Mouse (Mus musculus) cerebellum, adult (tissue): ENCODE data around the gene Dhx33.

Experiments used
- ATAC-seq: cut with Nextera tagmentation; 2 replicates; pipeline ENCODE4 v1.9.2; 2017; ENCODE audit warnings: mild to moderate bottlenecking, moderate library complexity, mixed read lengths; ENCODE audit not compliant: insufficient number of reproducible peaks, low FRiP score, low TSS enrichment

Dhx33 gene

DNA sequence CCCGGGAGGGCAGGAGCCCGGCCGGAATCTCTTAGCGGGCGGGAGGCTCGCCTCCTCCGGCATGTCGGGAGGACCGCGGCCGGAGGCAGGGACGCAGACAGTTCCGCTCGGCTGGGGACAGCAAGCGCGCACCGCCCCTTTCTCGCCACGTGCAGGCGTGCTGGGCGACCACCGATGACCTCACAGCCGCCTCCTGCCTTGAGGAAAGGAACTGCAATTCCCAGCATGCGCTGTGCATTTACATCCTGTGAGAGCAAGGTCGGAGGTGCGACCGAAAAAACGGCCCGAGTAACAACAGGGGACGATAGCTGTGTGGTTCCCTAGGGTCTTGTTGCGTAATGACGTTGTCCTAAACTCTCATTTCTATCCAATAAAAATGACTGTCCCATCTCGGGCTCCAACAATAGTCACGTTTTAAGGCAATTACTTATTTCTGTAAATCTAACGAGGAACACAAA is at the start of gene Dhx33:
Gene Dhx33 (minus strand): TSS at position 122 of the 458 bp plus-strand sequence.
- ATAC-seq, result peak; percentile 95

DNA sequence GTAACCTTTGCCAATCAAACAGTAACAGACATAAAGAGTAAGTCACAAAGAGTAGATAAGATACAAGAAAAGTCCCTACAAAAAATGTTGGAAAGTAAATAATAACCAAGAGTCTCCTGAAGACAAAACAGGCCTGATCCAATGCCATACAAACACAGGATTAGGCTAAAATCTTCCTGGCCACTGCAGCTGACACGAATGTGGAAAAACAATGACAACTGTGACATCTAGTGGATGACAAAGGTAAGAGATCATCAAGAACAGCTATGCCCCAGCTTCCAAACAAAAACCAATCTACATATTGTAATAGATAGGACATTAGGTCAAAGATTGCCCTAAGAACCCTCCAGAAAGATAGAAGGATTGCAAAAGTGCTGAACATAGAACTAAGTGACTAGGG is 48.3 kb upstream of the Dhx33 start:
- ATAC-seq, result no peak

DNA sequence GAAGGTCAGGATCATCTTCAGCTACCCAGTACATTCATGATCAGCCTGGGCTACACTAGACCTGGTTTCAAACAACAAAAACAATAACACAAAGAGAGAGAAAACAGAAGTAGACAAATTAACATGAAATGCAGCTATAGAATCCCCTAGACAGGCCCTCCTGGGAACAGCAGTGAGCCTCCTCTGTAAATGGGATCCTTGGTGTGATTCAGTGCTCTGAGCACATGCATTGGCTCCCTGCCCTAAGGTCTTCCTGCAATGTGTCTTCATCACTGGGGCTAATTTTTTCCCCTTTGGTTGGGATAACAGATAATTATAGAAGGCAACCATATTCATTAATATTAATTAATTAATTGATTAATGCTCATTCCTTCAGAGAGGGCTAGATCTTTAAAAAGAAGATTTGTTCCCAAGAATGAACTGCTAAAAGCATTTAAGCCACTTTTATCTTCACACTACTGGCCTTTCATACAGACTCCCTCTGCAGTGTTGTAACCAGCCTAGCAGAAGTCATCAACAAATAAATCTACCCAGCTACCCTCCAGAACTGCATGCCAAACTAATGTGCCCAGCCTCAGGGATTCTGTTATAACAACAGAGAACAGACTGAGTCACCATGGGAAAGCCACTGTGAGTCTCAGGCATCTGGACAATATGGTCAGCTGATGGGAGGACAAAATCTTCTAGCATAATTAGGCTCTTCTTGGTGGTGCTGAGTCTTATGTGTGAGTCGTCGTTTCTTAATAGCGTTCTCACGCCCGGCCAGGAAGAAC is 35.5 kb upstream of the Dhx33 start:
- no peak for ATAC-seq

DNA sequence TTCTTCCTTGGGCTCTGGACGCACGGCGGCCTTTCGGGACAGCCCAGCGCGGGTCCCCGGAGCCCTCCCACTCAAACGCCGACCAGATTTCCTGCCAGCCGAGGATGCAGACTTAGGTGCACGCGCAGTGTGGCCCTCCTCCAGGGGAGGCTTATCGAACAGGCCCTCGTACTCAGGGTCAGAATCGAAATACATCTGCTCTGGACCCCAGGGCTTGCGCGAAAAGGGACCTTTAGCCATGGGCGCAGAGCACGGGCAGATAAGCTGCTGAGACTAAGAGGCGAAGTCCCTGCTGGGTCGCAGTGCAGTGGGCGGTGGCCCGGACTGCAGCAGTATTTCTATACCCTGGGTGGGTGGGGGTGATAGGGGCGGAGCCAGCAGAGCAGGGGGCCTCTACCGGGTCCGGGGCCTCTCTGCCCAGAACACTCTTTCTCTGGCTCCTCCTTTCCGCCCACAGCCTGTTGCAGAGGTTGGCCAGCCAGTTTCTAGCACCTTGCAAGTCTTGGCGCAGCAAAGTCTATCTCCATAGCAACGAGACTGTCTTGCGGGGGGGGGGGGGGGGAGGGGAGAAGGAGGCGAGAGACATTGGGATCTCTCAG is 29.0 kb upstream of the Dhx33 start, which contains the start of gene 6330403K07Rik:
Gene 6330403K07Rik (minus strand): TSS at position 351 of the 599 bp plus-strand sequence.
- 0 out of 2 replicates have a peak, but pooled peaks have one; percentile 40 for ATAC-seq

DNA sequence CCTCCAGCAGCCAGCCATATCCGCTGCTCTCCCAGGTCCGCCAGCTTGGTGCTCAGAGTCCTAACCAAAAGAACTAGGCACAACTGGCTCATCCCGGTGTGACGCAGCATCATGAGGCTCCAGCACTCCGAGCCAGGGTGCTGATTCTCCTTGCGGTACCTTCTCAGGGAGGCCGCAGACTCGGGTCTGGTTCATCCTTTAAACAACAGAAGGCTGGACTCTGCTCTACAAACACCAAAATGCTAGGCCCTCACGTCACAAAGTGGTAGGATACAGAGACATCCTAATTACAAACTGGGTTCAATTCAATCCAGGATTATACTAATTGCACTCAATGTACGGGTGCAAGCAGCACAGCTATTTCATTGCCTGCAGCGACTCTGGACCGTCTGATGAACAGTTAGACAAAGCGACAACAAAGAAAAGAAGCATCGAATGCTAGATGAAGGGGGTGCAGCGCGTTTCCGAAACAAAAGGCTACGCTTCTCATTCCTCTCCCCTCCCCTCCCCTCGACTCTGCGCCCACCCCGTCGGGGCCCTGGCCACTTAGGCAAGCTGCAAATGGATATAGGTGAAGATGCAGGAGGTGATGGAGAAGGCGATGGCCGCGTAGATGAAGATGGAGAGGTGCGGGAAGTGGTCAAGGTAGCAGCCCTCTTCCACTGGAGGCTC is 28.4 kb upstream of the Dhx33 start:
- ATAC-seq, result no peak

DNA sequence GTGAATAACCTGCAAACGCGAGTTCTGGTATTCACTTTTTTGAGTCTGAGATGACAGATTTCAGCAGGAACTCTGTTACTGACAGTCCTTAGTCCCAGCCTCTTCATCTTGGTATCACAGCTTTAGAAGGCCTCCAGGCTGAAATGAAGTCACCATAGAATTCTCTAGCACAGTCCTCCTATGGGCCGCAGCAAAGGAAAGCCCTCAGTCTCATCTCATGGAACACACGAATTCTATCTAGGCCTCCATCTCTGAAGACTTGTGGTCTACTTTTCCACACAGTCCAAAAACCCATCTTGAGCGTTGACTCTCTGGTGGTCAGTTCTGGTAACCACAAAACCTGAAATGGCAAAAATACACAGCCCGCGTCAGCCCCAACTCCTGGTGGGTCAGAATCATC is 27.8 kb upstream of the Dhx33 start:
- ATAC-seq, result no peak

DNA sequence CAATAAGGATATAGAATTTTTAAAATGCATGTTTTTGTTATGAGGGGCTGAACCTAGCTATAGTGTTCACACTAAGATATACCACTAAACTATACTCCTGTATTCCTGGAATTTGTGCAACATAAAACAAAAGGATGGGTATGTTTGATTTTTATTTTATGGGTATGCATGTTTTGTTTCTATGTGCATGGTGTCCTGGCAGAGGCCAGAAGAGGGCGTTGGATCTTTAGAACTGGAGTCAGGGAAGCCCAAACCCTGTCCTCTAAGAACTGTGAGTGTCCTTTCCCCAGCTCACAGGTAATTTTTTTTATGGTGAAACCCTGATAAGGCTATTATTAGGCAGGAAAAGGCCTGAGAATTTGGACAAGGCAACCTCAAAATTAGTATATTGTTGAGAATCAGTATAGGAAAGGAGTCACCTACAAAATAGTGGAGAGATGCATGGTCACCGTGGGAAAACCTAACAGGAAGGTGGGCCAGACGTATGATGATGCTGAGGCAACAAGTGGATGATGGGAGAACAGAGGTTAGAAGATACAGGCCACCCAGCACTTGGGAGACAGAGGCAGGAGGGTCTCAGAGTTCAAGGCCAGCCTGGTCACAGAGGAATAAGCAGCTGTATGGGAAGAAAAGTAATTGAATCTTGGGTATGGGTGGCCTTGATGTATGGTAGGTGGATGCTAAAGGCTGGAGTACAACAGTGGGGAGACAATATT is 25.3 kb upstream of the Dhx33 start:
- ATAC-seq, result no peak

DNA sequence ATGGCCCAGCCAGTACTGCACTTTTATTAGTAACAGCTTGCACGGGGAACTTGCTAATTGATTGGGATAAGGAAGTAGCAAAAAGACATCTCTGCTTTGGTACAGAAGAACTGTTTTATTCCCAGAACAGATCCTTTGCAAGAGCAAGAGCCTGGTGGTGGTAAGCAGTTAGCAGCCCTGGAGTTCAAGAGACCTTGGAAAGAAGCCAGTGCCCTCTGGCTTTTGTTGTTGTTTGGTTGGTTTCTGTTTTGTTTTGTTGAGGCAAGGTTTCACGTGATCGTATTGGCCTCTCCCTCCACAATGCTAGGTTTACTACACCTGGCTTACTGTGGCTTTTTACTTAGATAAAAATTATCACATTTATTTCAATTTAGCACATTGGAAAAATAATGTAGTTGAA is 24.0 kb upstream of the Dhx33 start:
- no peak for ATAC-seq

DNA sequence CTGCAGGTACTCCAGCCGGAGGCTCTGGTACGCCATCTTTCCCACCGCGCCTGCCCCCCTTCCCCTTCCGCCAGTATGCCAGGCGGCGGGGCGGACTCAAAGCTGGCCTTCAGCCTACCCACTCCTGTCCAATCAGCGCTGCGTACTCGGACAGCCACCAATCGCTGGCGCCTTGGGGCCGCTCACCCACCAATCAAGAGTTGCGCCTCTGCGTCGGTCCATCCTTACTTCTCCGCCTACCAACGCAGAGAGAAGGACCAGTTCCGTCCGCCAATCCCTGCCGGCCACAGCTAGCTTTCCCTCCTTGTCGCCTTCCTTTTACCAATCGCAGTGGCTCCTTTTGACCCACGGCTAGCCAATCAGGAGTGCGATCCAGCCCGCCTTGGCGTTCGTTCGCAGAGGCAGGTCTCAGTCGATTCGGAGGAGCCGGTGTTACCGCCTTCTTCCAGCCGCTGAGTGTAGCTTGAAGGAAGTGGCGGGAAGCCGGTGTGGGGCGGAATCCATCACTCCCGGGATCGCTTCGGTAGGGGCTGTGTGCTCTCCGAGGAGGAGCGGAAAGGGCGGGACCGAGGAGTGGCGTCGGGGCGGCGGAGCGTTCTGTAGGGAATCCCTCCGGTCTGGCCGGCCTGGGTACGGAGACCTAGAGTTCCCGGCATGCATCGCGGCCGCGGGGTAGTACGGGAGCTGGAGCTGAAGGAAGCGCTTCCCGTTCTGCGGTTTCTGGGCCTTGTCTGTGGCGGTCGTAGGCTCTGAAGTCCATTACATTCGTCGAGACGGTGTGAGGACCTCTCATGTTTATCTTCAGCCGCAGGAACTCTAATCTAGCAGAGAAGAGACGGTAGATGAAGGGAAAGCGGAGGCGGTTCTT is 15.2 kb upstream of the Dhx33 start, which contains the start of the genes Mis12 and Derl2:
Gene Mis12 (plus strand): TSS at position 411 of the 868 bp plus-strand sequence.
Gene Derl2 (minus strand): TSS at position 641 of the 868 bp plus-strand sequence.
- peak; percentile 100 for ATAC-seq

DNA sequence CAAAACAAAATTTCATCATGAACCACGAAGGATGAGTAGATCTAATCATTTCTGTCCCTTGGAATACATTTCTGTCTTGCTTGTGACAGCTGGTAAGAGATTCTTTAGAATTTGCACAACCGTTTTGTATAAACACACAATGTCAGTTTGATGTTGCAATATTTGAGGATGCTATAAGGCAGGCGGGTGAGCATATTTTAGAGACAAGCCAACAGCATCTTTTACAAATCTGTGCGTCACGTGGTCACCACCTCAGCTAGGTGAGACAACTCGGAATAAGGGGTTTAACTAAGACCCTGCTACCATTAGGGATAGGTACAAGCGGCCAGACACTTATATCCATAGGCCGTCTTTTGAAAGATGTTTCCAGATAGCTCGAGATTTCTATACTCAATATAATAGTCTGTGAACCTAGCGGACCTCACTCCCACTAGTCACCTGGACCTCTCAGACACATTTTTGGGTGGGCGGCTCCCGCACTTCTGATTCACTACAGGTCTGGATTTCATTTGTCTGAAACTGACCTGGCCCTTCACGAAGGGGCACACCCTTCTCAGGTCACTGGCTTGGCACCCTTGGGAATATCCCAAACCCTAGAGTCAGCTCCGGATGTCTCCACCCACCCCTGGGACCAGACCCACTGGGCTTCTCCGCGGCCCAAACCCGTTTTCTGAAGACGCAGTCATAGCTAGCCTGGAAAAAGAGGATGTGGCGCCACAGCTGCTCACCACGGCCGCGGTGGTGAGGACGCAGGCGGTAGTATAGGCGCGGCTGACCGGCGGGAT is 14.4 kb upstream of the Dhx33 start:
- no peak for ATAC-seq

DNA sequence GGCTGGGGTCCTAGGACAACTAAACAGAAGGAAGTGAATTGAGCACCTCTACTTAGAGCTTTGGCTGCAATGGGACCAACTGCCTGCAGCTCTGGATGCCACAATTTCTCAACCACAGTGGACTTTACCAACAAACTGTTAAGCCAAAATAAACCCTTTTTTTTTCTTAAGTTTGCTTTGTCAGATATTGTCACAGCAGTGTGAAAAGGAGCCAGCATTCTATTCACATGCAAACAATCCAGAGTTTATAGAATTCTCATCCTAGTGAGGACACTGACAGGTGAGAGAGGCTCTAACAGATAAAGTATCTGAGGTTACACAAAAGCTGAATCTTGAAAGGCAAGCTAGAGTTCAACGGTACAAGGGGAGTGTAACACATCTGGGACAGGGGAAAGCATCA is 12.8 kb upstream of the Dhx33 start:
- ATAC-seq, result no peak

DNA sequence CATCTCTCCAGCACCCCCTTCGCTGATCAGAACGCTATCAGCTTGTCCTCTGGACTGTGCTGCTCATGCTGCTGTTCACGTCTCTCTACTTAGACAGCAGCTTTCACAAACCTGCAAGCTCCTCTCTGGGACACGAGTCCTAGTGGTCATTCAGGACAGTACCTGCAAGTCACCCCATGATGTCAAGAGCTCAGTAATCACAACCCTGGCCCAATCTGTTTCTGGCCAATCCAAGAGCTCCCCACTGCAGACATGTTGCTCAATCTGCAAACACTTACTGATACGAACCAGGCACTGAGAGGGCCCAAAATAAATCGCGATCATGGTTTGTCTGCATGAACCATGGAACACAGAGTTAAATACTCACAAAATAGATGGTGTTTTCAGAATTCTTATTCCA is 8.5 kb upstream of the Dhx33 start:
- no peak for ATAC-seq

DNA sequence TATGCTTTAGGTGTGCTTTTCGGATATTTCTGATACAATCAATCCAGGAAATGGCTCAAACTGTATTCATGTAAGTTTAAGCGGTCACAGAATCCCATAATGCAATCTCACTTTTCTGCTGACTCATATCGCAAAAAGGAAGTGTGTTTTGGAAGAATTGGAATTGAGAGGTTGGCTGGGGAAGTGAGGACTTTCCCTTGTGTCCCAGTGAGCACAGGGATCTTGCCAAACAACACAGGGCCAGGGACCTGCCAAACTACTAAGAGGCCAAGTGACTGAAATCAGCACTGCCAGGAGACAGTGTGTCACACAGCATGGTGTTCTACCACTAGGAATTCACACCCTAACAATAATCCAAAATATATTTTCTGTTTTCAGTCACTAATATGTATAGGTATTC is 4.1 kb upstream of the Dhx33 start:
- ATAC-seq, result no peak

DNA sequence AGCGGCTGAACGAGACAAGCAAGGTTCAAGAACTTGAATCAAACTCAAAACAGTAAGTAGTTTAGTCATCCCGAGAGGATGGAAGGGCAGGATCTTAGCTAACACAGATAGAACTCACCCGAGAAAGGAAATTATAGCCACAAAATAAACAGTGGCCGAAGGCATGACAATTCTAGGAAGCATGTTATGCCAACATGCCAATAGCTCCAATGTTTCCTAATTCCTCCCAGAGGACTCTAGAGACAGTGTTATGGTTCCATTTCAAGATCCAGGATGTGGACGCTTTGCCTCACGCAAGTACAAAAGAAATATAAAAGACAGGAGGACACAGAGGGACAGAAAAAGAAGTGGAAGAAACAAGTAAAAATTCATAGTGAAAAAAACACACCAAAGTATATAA is 3.6 kb upstream of the Dhx33 start:
- no peak for ATAC-seq

DNA sequence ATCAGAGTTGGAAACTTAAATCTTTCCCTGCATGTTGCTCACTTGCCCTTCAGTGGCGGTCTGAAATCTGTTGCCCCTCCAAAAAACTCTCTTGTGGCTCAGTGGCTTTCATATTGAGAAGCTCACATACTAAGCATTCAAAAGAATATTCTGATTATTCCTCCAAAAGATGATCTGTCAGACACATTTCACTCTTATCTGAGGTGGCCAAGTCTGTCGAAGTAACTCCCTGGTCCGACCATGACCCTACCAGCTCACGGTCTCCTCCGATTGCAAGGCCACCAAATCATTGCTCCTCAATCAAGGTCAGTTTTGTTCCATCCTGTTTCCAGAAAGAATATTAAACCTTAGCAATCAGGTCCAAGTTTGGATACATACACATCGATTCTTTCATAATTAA is 2.8 kb upstream of the Dhx33 start:
- no peak for ATAC-seq

DNA sequence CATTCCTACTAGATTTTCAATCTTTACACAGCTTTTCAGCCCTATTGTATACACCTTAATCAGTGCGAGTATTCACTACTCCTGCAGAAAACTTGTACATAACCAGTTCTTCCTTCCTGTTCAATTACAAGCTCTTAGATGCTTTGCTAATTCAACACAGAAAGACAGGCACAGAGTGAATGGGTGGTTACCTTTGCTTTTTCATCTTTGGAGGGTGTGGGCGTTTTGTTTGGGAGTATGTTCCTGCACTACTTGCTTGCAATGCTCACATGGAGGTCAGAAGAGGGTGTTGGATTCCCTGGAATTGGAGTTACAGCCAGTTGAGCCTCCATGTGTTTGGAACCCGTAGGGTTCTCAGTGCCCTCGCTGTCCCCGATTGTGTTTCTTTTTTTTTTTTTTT is 809 bp upstream of the Dhx33 start:
- no peak for ATAC-seq

DNA sequence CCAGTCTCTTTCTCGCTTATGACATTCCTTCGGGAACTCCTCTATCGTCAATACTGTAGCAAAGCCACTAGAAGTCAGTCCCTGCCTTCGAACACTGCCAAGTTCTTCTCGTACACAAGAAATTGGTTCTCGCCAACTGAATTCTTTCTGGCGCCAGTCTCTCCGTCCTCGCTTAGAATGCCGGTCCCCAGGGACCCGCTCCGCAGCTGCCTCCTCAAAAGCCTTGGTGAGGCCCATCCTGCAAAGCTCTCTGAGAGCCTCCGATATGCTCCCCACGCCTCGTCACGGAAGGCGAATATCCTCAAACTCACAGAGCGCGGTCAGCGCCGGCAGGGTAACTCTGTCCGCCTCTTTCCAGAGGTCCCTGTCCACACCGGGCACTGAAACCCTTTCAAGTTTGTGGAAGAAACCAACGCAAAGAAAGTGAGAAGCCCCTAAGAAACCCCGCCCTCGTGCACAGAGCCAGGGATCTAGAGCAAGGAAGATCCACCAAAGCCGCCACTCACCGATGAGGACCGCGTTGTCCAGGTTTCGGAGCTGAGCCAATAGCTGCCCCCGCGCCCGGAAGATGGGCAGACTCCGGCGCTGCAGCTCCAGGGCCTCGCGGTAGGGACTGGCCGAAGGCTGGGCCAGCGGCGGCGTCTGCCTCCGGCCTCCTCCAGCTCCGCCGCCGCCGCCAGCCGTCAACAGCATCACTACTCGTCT is 474 bp downstream of the Dhx33 start:
- peak; percentile 59; the same call in 1 of the 2 replicates for ATAC-seq

DNA sequence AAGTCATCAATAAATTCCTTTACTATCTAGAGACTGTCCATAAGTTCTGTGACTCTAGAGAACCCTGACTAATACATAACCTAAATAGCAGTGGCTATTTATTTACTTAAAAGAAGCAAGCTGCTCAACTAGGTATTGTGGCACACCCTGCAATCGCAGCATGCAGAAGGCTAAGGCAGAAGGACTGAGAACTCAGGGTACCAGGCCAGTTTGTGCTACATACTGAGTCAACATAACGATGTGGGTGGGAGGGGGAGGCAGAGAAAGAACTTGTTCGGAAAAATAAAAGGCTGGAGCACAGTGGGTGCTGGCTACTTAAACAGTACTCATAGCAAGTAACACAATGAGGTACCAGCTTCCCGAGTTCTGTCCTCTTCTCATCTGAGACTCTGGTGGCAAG is 3.1 kb downstream of the Dhx33 start:
- no peak for ATAC-seq
